Mouse (Mus musculus) ES-Bruce4 (cell line): ENCODE results near the gene Stard9.

ENCODE experiments used
- CTCF ChIP-seq: IDR thresholded peaks from one replicate; pipeline ENCODE4 v1.8.1; 2011; ENCODE audit warnings: low read depth, low read length
- EP300 ChIP-seq: IDR thresholded peaks from 2 replicates; pipeline ENCODE4 v1.6.1; 2011; ENCODE audit warnings: low read depth, low read length; ENCODE audit not compliant: insufficient read depth
- POLR2A ChIP-seq: IDR thresholded peaks from one replicate; pipeline ENCODE4 v1.8.1; 2011; ENCODE audit warnings: low read length; ENCODE audit not compliant: insufficient read depth

GRCm38 (mm10) chr2:120652925-120653284 lies 24.0 kb downstream of the Stard9 start:
- TF ChIP-seq CTCF (no peak), POLR2A (no peak), EP300 (no peak)
